Mouse (Mus musculus): ENCODE data around the gene Adgrg1. TPM values are rescaled to one million over a fixed set of nuclear protein-coding genes. Genes with fewer than 3 reads are reported as not detected.

Adgrg1 gene
- 1 to 10 TPM; 1.2 to 1.9 TPM for polyA plus RNA-seq (2012; fragmentation: generic; extraction: Trizol)

DNA sequence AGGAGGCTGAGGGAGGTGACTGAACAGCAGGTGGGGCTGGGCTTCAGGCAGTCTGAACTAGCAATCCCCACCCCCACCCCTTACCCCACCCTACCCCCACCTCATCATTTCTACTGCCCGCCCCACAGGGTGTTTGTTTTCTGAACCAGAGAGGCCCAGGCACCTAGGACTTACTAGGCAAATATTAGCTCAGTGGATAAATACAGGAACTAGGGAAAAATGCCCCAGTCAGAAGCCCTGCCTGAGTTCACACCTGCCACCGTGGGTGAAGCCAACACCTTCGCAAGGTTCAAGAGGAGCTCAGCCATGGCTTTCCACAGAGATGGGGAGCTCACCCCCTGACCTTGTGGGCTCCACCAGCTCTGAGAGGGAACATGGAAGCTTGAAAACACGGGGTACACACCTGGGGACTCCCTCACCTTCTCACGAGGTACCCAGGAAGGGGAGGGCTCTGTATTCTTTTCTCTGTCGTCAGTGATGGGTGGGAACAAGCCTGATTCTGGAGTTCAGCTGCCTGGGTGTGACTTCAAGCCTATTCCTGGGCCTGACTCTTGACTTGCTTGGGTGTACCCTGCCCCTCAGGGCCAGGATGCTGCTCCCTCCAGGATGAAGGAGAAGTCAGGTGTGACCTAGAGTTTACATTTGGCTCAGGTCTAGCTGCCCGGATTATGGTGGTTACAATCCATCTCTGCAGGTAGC, at the start of gene Adgrg1:
Gene Adgrg1, plus strand, starts transcription at position 285 of the 699 bp plus-strand sequence.

DNA sequence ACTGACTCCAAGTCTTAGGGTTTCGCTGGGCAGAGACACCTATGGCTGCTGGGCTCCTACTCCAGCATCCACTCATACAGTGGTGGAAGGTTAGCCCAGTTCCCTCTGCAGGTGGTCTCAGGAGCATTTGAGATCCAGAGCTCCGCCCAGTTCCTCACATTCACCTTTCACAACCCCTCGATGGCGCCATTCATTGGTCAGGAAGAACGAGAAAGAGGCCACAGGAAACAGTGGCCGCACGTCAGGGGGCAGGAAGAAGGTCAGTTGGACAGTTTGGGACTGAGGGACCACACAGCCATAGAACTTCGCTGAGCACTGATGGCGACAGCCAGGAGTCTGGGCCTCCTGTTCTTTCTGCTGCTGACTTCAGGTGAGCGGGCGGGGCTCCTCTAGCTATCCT, 42.9 kb downstream of the Adgrg1 start, which contains the start of gene Adgrg3:
Gene Adgrg3, plus strand, starts transcription at position 242 of the 400 bp plus-strand sequence.

DNA sequence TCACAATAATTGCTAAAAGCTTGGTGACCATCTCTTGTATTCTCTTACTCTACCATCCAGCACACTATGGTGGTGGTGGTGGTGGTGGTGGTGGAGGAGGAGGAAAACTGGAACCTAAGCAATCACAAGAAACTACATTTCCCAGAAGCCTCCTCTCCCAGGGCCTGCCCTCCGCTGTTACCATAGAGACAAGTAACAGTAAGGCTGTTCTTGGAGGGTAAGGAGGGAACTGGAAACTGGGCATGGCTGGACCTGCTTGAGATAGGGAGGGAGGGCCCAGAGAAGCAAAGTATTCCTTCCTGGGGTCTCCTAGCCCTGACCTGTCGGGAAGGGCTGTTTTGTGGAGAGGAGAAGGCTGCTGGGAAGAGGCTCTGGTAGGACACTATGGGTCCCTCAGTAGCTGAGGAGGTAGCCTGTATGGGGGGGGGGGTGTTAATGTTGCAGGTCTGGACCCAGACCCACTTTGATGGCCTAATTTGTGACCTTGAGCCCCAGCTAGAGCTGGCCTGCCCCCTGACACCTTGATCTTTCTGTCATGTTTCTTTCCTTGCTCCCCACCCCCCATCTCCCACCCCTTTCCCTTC, 80.5 kb downstream of the Adgrg1 start, which contains the start of gene Drc7:
Gene Drc7, plus strand, starts transcription at position 177 of the 584 bp plus-strand sequence.

Other genes with a start within 250 kb of the Adgrg1 start
- gene Ccl22, start 229.2 kb upstream of the Adgrg1 start, polyA plus RNA-seq (2012; fragmentation: generic; extraction: Trizol) = not detected
- 100 to 1,000 TPM in 1 of 2 experiments, 10 to 100 TPM in 1; 16.1 to 126 TPM for gene Cx3cl1, start 202.7 kb upstream of the Adgrg1 start, polyA plus RNA-seq (2012; fragmentation: generic; extraction: Trizol)
- 1 to 10 TPM; 4.4 TPM for gene Ccl17, start 164.3 kb upstream of the Adgrg1 start, polyA plus RNA-seq (2012; fragmentation: generic; extraction: Trizol)
- gene Coq9, start 136.4 kb upstream of the Adgrg1 start, polyA plus RNA-seq (2012; fragmentation: generic; extraction: Trizol) = 10 to 100 TPM; 19.7 to 59.9 TPM
- gene Ciapin1, start 136.4 kb upstream of the Adgrg1 start, polyA plus RNA-seq (2012; fragmentation: generic; extraction: Trizol) = 10 to 100 TPM; 31.2 to 79.3 TPM
- gene Polr2c, start 117.3 kb upstream of the Adgrg1 start, polyA plus RNA-seq (2012; fragmentation: generic; extraction: Trizol) = 10 to 100 TPM; 63.1 to 72.9 TPM
- 1 to 10 TPM; 2.9 to 9.3 TPM for gene Dok4, start 98.4 kb upstream of the Adgrg1 start, polyA plus RNA-seq (2012; fragmentation: generic; extraction: Trizol)
- gene Ccdc102a, start 56.7 kb upstream of the Adgrg1 start, polyA plus RNA-seq (2012; fragmentation: generic; extraction: Trizol) = 10 to 100 TPM; 14.2 to 48.4 TPM
- gene Adgrg5, start 51.1 kb upstream of the Adgrg1 start, polyA plus RNA-seq (2012; fragmentation: generic; extraction: Trizol) = under 1 TPM in 1 of 2 experiments, not detected in 1; 0.04 TPM
- under 1 TPM in 1 of 2 experiments, not detected in 1; 0.01 TPM for gene Adgrg3, start 42.9 kb downstream of the Adgrg1 start, polyA plus RNA-seq (2012; fragmentation: generic; extraction: Trizol)
- not detected for gene Drc7, start 80.4 kb downstream of the Adgrg1 start, polyA plus RNA-seq (2012; fragmentation: generic; extraction: Trizol)
- 10 to 100 TPM; 17.6 to 21.3 TPM for gene Katnb1, start 106.4 kb downstream of the Adgrg1 start, polyA plus RNA-seq (2012; fragmentation: generic; extraction: Trizol)
- gene Kifc3, start 228.1 kb downstream of the Adgrg1 start, polyA plus RNA-seq (2012; fragmentation: generic; extraction: Trizol) = 10 to 100 TPM in 1 of 2 experiments, 1 to 10 TPM in 1; 3.6 to 10.5 TPM